Mouse (Mus musculus) neural tube, embryonic 11.5 days (tissue): ENCODE measurements at regions not wholly inside any gene's neighbourhood (a gene's known extent, or its start where the extent isn't known, plus 50 kb on each side); places are given as distances from the start of the nearest gene placed in this dataset.

ENCODE experiments used
- ATAC-seq: fragments of 200-750 bp; cut with Nextera tagmentation; 2 replicates; pipeline ENCODE4 v1.8.0; 2017; ENCODE audit warnings: moderate number of reproducible peaks, mild to moderate bottlenecking, moderate TSS enrichment, moderate library complexity; ENCODE audit not compliant: insufficient read depth, low FRiP score, low TSS enrichment
- DNase-seq: peaks from one replicate; pipeline ENCODE4 v3.0.0-alpha.2; 2015; ENCODE audit warnings: low spot score
- H3K27ac ChIP-seq: fragments of 300-500 bp; sonication (generic); 2 replicates; pipeline ENCODE4 v1.5.1; 2014; ENCODE audit warnings: low read depth, mild to moderate bottlenecking, low read length
- H3K27me3 ChIP-seq: fragments of 300-500 bp; sonication (generic); 2 replicates; pipeline ENCODE4 v1.6.1; 2014; ENCODE audit warnings: mild to moderate bottlenecking, low read length, mixed read lengths; ENCODE audit not compliant: control insufficient read depth, insufficient read depth
- H3K36me3 ChIP-seq: fragments of 300-500 bp; sonication (generic); 2 replicates; pipeline ENCODE4 v1.6.1; 2014; ENCODE audit warnings: mild to moderate bottlenecking, low read length, moderate library complexity, mixed read lengths; ENCODE audit not compliant: control insufficient read depth, insufficient read depth
- H3K4me1 ChIP-seq: fragments of 300-500 bp; sonication (generic); 2 replicates; pipeline ENCODE4 v1.6.1; 2014; ENCODE audit warnings: low read length, mixed read lengths; ENCODE audit not compliant: control insufficient read depth, insufficient read depth
- H3K4me2 ChIP-seq: fragments of 300-500 bp; sonication (generic); 2 replicates; pipeline ENCODE4 v1.6.1; 2014; ENCODE audit warnings: low read depth, mild to moderate bottlenecking, moderate library complexity
- H3K4me3 ChIP-seq: fragments of 300-500 bp; sonication (generic); 2 replicates; pipeline ENCODE4 v1.5.1; 2014; ENCODE audit warnings: low read depth, low read length
- H3K9ac ChIP-seq: fragments of 300-500 bp; sonication (generic); 2 replicates; pipeline ENCODE4 v1.6.1; 2014; ENCODE audit warnings: mild to moderate bottlenecking, low read length
- H3K9me3 ChIP-seq: fragments of 300-500 bp; sonication (generic); 2 replicates; pipeline ENCODE4 v1.6.1; 2016; ENCODE audit warnings: low read length; ENCODE audit not compliant: control insufficient read depth
- WGBS: fragments of 180-500 bp; shearing (Covaris S2); extraction: QIAGEN DNeasy Blood & Tissue Kit; methylation state at CpG from one replicate; pipeline ENCODE4 v1.1.7; 2014; 5-methylcytosine and 5-hydroxymethylcytosine counted together

DNA sequence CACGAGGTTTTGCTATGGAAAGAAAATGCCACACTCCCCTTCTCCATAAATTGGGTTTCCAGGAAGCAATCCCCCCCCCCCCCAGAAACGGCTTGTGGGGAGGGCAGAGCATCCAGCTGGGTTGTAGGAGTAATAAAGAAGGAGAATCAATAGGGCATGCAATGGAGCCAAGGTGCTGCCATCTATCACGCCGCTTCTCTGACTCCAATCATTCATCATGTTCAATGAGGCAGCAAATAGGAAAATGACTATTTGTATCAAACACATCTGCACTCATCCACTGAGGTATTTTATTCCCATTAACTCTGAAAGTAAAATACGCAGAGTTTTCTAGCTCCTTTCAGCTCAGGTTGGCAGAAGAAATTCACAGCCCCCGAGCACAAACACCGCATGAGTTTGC, 103.5 kb upstream of the Tbca start:
- WGBS, result 24% methylated on average over 7 of the region's 7 CpGs
- DNase-seq, result no peak
- no peak for ATAC-seq
- Histone ChIP-seq H3K27ac (no peak overlapping the region), H3K4me3 (no peak overlapping the region), H3K4me2 (no peak overlapping the region), H3K27me3 (peaks cover 9% of the 10 kb centered on the region), H3K9ac (no peak overlapping the region), H3K4me1 (peaks cover 5% of the 10 kb centered on the region; the same call in 1 of the 2 replicates), H3K9me3 (no peaks in the 10 kb centered on the region), H3K36me3 (no peaks in the 10 kb centered on the region)

DNA sequence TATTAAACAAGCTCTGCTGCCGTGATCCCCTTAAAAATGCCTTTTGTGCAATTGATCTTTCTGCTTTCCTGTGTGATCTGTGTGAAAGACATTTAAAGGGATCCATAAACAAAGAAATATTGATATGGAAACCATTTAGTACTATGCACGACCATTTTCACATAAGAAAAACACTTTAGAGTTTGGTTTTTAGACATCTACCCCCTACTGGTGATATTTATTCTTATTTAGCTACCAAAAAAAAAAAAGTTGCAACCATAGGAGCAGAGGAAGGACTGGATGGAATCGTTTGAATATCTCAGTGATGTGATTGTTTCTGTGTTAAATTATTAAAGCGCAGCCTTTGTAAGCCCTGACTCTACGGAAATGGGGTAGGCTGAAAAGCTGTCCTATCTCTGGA, 101.4 kb upstream of the Tbca start:
- Histone ChIP-seq H3K9ac (no peak overlapping the region), H3K9me3 (no peaks in the 10 kb centered on the region), H3K36me3 (no peaks in the 10 kb centered on the region), H3K4me1 (no peaks in the 10 kb centered on the region), H3K4me2 (no peak overlapping the region), H3K4me3 (no peak overlapping the region), H3K27me3 (peaks cover 10% of the 10 kb centered on the region), H3K27ac (no peak overlapping the region)
- no peak for DNase-seq
- ATAC-seq, result no peak
- 80% methylated on average over 5 of the region's 5 CpGs for WGBS

DNA sequence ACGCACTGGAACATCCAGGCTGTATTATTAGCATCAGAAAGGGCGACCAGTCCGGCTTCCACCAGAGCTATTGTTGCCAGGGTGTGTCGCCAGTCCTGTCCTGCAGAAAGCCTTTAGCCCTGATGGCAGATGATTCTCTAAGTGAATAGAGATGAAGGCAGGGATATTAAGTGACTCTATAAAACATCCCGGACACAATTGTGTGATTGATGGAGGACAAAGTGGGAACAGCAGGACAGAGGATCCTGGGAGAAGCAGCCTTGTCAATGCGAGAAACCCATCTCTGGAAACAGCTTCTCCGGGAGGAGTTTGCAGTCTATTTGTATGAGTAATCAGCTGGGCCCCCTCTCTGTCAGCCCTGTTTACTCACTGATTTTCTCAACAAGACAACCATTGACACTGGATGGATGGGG, 82.1 kb upstream of the Tbca start:
- Histone ChIP-seq H3K9me3 (no peaks in the 10 kb centered on the region), H3K27ac (peak overlapping the region; percentile 53; the same call in 1 of the 2 replicates), H3K4me2 (no peak overlapping the region), H3K27me3 (peaks cover 93% of the 10 kb centered on the region), H3K36me3 (no peaks in the 10 kb centered on the region), H3K4me3 (no peak overlapping the region), H3K9ac (no peak overlapping the region), H3K4me1 (peaks cover 23% of the 10 kb centered on the region)
- DNase-seq, result peak; percentile 61
- peak; percentile 72 for ATAC-seq
- WGBS, result 0% methylated on average over 7 of the region's 7 CpGs

DNA sequence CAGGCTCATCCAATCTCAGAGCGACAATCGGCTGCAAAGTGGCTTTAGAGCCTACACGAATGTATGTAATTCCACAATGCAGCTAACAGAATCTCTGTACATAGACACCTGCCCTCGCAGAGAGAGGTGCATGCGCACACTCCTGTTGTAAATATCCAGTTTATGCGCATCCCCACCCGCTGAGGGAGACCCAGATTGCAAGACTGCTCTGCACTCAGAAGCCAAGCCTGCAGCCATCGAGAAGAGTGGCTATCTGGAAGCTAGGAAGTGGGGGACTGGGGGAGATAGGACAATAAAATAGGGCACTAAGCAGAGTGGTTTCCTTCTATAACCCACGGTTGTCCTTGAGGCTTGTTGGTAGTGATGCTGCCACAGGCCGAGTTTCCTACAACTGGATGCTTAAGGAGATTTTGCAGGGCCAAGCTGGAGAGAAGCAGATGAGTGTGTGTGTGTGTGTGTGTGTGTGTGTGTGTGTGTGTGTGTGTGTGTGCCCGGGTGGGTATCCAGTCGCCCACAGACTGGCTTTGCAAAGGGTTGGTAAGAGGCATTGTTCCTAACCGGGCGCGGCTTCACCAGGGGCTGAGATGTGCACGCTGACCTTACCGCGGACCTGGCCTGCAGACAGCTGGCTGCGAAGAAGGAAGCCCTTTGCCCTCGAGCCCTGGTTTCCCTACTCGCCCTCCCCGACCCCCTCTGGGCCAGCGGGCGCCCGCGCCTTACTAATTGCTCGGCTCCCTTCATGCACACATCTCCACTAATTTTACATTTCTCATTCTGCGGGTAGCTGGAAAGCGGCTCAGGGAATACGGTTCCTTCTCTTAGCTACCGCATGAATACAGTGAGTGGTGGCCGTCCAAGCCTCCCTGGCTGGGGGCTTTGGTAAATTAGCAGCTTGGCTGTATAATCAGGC, 81.1 kb upstream of the Tbca start:
- ATAC-seq (no peak), DNase-seq (peak; percentile 56)
- Histone ChIP-seq H3K4me3 (no peak overlapping the region), H3K27me3 (peaks cover 92% of the 10 kb centered on the region), H3K9me3 (no peaks in the 10 kb centered on the region), H3K36me3 (no peaks in the 10 kb centered on the region), H3K4me2 (peak overlapping the region; percentile 22; the same call in 1 of the 2 replicates), H3K9ac (peak overlapping the region; percentile 18; the same call in 1 of the 2 replicates), H3K27ac (peak overlapping the region; percentile 53), H3K4me1 (peaks cover 22% of the 10 kb centered on the region)
- WGBS, result 2% methylated on average over 30 of the region's 32 CpGs

DNA sequence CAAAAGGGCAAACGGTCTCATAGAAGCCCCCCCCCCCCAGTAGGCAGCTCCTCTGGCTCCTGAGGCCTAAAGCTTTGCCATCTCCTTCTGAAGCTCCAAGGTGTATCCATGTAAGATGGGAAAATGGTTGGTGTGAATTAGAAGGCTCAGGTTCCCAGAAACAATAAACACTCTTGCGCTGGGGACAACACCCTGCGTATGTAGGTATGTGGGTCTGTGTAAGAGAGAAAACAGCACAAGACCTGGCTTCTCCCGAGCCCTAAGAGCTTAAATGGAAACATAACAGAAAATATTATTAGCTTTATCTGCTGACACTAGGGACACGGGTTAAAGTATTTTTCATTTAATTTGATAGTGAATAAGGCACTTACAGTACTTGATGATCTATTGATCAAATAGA, 79.9 kb upstream of the Tbca start:
- ATAC-seq, result no peak

DNA sequence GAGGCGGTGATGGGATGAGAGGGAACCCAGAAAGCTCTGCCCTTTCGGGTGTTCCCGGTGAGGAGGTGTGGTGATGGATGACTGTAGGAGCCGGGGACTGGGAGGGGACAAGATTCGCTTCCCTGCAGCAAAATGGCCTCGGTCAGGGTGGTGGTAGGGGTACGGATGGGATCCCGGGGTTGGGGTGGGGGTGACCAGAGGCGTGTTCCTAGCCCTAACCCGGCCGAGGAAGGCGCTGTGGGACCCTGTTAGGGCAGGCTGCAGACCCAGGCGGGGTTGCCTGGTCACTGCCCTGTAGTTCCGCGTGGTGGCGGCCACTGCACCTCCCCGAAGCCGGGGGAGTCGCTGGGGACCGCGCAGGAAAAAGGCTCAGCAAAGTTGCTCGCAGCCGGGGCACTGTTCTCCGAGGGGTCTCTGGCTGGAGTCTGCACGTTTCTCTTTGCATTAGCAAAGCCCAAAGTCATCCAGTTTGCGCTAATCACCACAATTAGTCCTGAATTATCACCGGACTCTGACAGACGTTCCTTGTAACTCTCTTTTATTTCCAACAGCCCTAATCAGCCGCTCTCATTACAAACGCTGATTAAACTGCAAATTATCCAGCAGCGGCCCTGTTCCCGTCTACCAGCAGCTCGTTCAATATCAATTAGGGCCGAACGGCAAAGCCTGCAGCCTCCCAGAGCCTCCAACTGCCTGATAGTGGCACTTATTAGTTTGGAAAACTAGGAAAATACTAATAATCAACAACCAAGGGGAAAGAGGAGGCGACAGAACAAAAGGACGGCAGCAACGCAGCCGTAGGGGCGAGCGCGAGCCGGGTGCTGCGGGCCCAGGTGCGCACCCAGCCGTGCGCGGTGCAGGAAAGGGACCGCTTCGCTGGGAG, 78.8 kb upstream of the Tbca start:
- no peak overlapping the region for H3K9ac ChIP-seq
- WGBS, result under 1% methylated on average over 45 of the region's 50 CpGs
- H3K4me2 ChIP-seq, result peak overlapping the region; percentile 32
- H3K27me3 ChIP-seq, result peaks cover 92% of the 10 kb centered on the region
- H3K4me3 ChIP-seq, result peak overlapping the region; percentile 18
- H3K9me3 ChIP-seq, result no peaks in the 10 kb centered on the region
- DNase-seq (peak; percentile 64), ATAC-seq (peak; percentile 69; the same call in 1 of the 2 replicates)
- peaks cover 19% of the 10 kb centered on the region for H3K4me1 ChIP-seq
- no peaks in the 10 kb centered on the region for H3K36me3 ChIP-seq
- peak overlapping the region; percentile 44; the same call in 1 of the 2 replicates for H3K27ac ChIP-seq

More for the DNA sequence above, 79.9 kb upstream of the Tbca start:
- 26% methylated on average over 5 of the region's 5 CpGs for WGBS
- Histone ChIP-seq H3K4me2 (no peak overlapping the region), H3K9ac (no peak overlapping the region), H3K4me3 (no peak overlapping the region), H3K9me3 (no peaks in the 10 kb centered on the region), H3K27me3 (peaks cover 92% of the 10 kb centered on the region), H3K4me1 (peaks cover 19% of the 10 kb centered on the region), H3K27ac (no peak overlapping the region), H3K36me3 (no peaks in the 10 kb centered on the region)
- DNase-seq, result no peak

DNA sequence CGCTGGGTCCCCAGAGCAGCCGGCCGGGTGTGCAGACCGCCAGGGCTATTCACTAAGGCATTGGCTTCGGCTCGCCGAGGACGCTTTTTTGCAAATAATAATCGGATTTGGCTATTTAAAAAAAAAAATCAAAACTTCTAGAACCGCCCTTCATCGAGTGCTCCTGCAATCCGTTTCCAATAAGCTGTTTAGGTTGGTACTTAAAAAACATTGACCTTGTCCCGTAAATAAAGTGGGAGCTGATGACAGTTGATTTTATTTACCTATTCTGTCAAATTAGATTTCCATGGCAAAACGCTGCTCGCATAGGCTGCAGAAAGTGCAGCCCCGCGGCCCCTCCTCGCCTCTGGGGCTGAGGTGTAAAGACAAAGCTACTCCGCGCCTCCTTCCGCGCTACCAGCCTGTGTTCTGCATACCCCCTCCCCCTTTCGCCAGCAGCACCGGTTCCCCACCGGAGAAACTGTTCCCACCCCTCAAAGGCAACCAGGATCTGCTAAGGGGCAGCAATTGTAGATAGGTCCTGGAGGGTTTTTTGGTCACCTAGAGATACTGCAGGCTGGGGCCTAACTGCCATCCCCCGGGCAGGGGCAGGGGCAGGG, 78.0 kb upstream of the Tbca start:
- H3K9ac ChIP-seq, result no peak overlapping the region
- peak overlapping the region; percentile 32 for H3K4me2 ChIP-seq
- 1% methylated on average over 26 of the region's 26 CpGs for WGBS
- H3K4me1 ChIP-seq, result peaks cover 19% of the 10 kb centered on the region
- H3K36me3 ChIP-seq, result no peaks in the 10 kb centered on the region
- H3K27me3 ChIP-seq, result peaks cover 87% of the 10 kb centered on the region
- peak; percentile 34 for DNase-seq
- peak overlapping the region; percentile 18 for H3K4me3 ChIP-seq
- H3K27ac ChIP-seq, result peak overlapping the region; percentile 44; the same call in 1 of the 2 replicates
- H3K9me3 ChIP-seq, result no peaks in the 10 kb centered on the region
- ATAC-seq, result no peak

DNA sequence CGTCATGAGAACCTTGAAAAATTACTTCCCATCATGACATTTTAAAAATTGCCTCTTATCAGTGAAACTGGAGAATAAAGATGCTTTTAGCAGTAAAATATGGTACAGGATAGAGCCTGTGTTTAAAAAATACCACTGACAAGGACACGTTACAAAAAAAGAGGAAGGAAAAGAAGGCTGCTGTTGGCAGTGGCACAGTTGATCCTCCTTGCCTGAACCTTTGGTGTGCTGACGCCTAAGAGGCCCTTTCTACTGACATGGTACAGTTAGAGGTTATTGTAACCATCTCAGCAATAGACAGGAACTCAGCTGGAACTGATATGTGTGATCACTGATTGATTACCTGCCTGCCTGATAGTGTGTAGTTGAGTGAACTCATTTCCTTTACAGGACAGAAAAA, 75.3 kb upstream of the Tbca start:
- Histone ChIP-seq H3K27me3 (peaks cover 64% of the 10 kb centered on the region), H3K4me1 (peaks cover 7% of the 10 kb centered on the region), H3K9ac (no peak overlapping the region), H3K4me2 (no peak overlapping the region), H3K9me3 (no peaks in the 10 kb centered on the region), H3K36me3 (no peaks in the 10 kb centered on the region), H3K4me3 (no peak overlapping the region), H3K27ac (no peak overlapping the region)
- ATAC-seq (no peak), DNase-seq (no peak)
- WGBS, result 66% methylated on average over 3 of the region's 3 CpGs
